24 mouse cellular contexts compared by ENCODE assay signal in the genomic region with DNA sequence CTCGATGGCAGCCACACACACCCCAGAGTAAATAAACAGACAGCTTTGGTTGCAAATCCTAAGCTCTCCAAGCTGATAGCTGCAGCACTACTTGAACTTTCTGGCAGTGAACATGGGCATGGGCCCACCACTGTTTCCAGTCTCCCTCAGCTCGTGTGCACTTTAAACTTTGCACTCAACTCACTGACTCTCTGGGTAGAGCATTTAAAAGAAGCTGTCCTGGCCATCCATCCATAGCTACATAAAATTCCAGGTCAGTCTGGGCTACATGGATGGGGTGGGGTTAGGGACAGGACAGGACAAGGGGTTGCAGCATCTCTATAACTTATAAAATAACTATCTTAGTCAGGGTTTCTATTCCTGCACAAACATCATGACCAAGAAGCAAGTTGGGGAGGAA. TPM values are rescaled to one million over a fixed set of nuclear protein-coding genes. Genes with fewer than 3 reads are reported as not detected.
DNase-seq lines count a peak whose midpoint lies in the region; ATAC-seq and TF ChIP-seq lines count a peak whose summit lies in the region.
"Not testable (repeated sequence)": the region's sequence is repeated elsewhere in the genome, so short reads cannot be mapped to it uniquely, and the experiment has no call there.
"Had no signal": no experiment of that assay in that cellular context is flagged by ENCODE, and none has a peak within 500 bp of the region (broad histone marks: within the 10 kb centered on the region; RNA-seq: fewer than 3 reads in every experiment).

No protein-coding gene starts in this region.

- ATAC-seq in heart, embryonic 12.5 days (ENCODE audit: insufficient number of reproducible peaks, low FRiP score); kidney, embryonic 15.5 days (replicated peaks; ENCODE audit: low FRiP score); limb, embryonic 13.5 days (ENCODE audit: low FRiP score, low read depth); liver, embryonic 15.5 days (ENCODE audit: insufficient read depth); midbrain, embryonic 12.5 days (ENCODE audit: low FRiP score, low read depth): not testable (repeated sequence)

- TF ChIP-seq CTCF in E14TG2a.4 (conservative IDR thresholded peaks at IDR 0.05; ENCODE audit: low read length): not testable (repeated sequence)

- peak overlapping the region; percentile 89 for H3K4me3 ChIP-seq in E14TG2a.4 (replicated peaks; ENCODE audit: low read length)
- H3K4me3 ChIP-seq in forebrain, embryonic 10.5 days: peak overlapping the region; percentile 67; the same call in 1 of the 2 replicates
- not testable (repeated sequence) for H3K4me3 ChIP-seq in heart, embryonic 12.5 days; kidney, embryonic 15.5 days (replicated peaks); limb, embryonic 13.5 days; midbrain, embryonic 12.5 days
- H3K4me3 ChIP-seq in liver, embryonic 15.5 days (replicated peaks): peak overlapping the region; percentile 80

- H3K27ac ChIP-seq in forebrain, embryonic 10.5 days; heart, embryonic 12.5 days (ENCODE audit: poor library complexity, severe bottlenecking); kidney, embryonic 15.5 days; limb, embryonic 13.5 days; liver, embryonic 15.5 days (replicated peaks); midbrain, embryonic 12.5 days (replicated peaks): not testable (repeated sequence)

- not testable (repeated sequence) for H3K27me3 ChIP-seq in E14TG2a.4 (ENCODE audit: insufficient read depth, low read length); forebrain, embryonic 10.5 days (ENCODE audit: poor library complexity, severe bottlenecking); heart, embryonic 12.5 days (replicated peaks); kidney, embryonic 15.5 days; limb, embryonic 13.5 days; liver, embryonic 15.5 days; midbrain, embryonic 12.5 days

- WGBS in forebrain, embryonic 10.5 days: 88% methylated on average over 2 of the region's 2 CpGs
- WGBS in heart, embryonic 12.5 days: 27% methylated on average over 2 of the region's 2 CpGs
- WGBS in kidney, embryonic 15.5 days: 70% methylated on average over 2 of the region's 2 CpGs
- WGBS in limb, embryonic 13.5 days: 53% methylated on average over 2 of the region's 2 CpGs
- WGBS in liver, embryonic 15.5 days (ENCODE audit: insufficient replicate concordance): 32% methylated on average over 2 of the region's 2 CpGs
- WGBS in midbrain, embryonic 12.5 days: 75% methylated on average over 2 of the region's 2 CpGs

- peak overlapping the region; percentile 75 for H3K4me2 ChIP-seq in heart, embryonic 12.5 days
- peak overlapping the region; percentile 63; the same call in 1 of the 2 replicates for H3K4me2 ChIP-seq in kidney, embryonic 15.5 days
- H3K4me2 ChIP-seq in limb, embryonic 13.5 days (replicated peaks): peak overlapping the region; percentile 72
- peak overlapping the region; percentile 80 for H3K4me2 ChIP-seq in liver, embryonic 15.5 days
- H3K4me2 ChIP-seq in midbrain, embryonic 12.5 days (replicated peaks): peak overlapping the region; percentile 22

- H3K4me1 ChIP-seq in E14TG2a.4 (replicated peaks; ENCODE audit: low read depth, low read length): peaks cover 65% of the 10 kb centered on the region
- H3K4me1 ChIP-seq in forebrain, embryonic 10.5 days: peaks cover 21% of the 10 kb centered on the region
- peaks cover 20% of the 10 kb centered on the region for H3K4me1 ChIP-seq in heart, embryonic 12.5 days (replicated peaks)
- H3K4me1 ChIP-seq in kidney, embryonic 15.5 days: peaks cover 18% of the 10 kb centered on the region
- peaks cover 22% of the 10 kb centered on the region for H3K4me1 ChIP-seq in limb, embryonic 13.5 days
- H3K4me1 ChIP-seq in liver, embryonic 15.5 days (replicated peaks): peaks cover 32% of the 10 kb centered on the region
- H3K4me1 ChIP-seq in midbrain, embryonic 12.5 days: peaks cover 19% of the 10 kb centered on the region

- DNase-seq in forebrain, embryonic 10.5 days (ENCODE audit: extremely low spot score, low spot score): not testable (repeated sequence)

- not testable (repeated sequence) for H3K9ac ChIP-seq in heart, embryonic 12.5 days; kidney, embryonic 15.5 days; limb, embryonic 13.5 days; midbrain, embryonic 12.5 days (replicated peaks)
- 0 out of 2 replicates have a peak overlapping the region, but pooled peaks have one; percentile 18 for H3K9ac ChIP-seq in liver, embryonic 15.5 days

- not testable (repeated sequence) for H3K9me3 ChIP-seq in E14TG2a.4 (ENCODE audit: low read length); forebrain, embryonic 10.5 days; heart, embryonic 12.5 days (replicated peaks); kidney, embryonic 15.5 days (replicated peaks); limb, embryonic 13.5 days; liver, embryonic 15.5 days (replicated peaks); midbrain, embryonic 12.5 days

- peaks cover 55% of the 10 kb centered on the region for H3K36me3 ChIP-seq in E14TG2a.4 (ENCODE audit: insufficient read depth, low read length)
- H3K36me3 ChIP-seq in forebrain, embryonic 10.5 days (replicated peaks): peaks cover 43% of the 10 kb centered on the region
- peaks cover 34% of the 10 kb centered on the region for H3K36me3 ChIP-seq in heart, embryonic 12.5 days
- H3K36me3 ChIP-seq in kidney, embryonic 15.5 days: peaks cover 31% of the 10 kb centered on the region
- H3K36me3 ChIP-seq in limb, embryonic 13.5 days: peaks cover 31% of the 10 kb centered on the region
- peaks cover 50% of the 10 kb centered on the region for H3K36me3 ChIP-seq in liver, embryonic 15.5 days (replicated peaks)
- H3K36me3 ChIP-seq in midbrain, embryonic 12.5 days: peaks cover 23% of the 10 kb centered on the region

RNA-seq across cellular contexts. Expression of a gene that starts 2.7 kb away (rescaled TPM):
- polyA plus RNA-seq in forebrain, embryonic 10.5 days (2016; fragmentation: Nextera tagmentation; extraction: Ambion mirVana): 6.6 and 8.1 TPM in 2 replicates
- 3.5 and 5.5 TPM in 2 replicates for polyA plus RNA-seq in heart, embryonic 12.5 days (2016; fragmentation: Nextera tagmentation; extraction: Ambion mirVana)
- polyA plus RNA-seq in kidney, embryonic 15.5 days (2015; fragmentation: Nextera tagmentation; extraction: Ambion mirVana): 8.2 and 9.1 TPM in 2 replicates
- 8.1 and 10.0 TPM in 2 replicates for polyA plus RNA-seq in limb, embryonic 13.5 days (2015; fragmentation: Nextera tagmentation; extraction: Ambion mirVana)
- polyA plus RNA-seq in liver, embryonic 15.5 days (2015; fragmentation: Nextera tagmentation; extraction: Ambion mirVana): 7.5 and 8.3 TPM in 2 replicates
- polyA plus RNA-seq in midbrain, embryonic 12.5 days (2016; fragmentation: Nextera tagmentation; extraction: Ambion mirVana): 3.8 and 4.4 TPM in 2 replicates

RNA-seq across cellular contexts. Expression of a gene that starts 14.2 kb away (rescaled TPM):
- not detected in 2 replicates for polyA plus RNA-seq in forebrain, embryonic 10.5 days (2016; fragmentation: Nextera tagmentation; extraction: Ambion mirVana)
- polyA plus RNA-seq in heart, embryonic 12.5 days (2016; fragmentation: Nextera tagmentation; extraction: Ambion mirVana): not detected in 2 replicates
- polyA plus RNA-seq in kidney, embryonic 15.5 days (2015; fragmentation: Nextera tagmentation; extraction: Ambion mirVana): not detected in 2 replicates
- polyA plus RNA-seq in limb, embryonic 13.5 days (2015; fragmentation: Nextera tagmentation; extraction: Ambion mirVana): not detected in 2 replicates
- not detected in 2 replicates for polyA plus RNA-seq in liver, embryonic 15.5 days (2015; fragmentation: Nextera tagmentation; extraction: Ambion mirVana)
- not detected in 2 replicates for polyA plus RNA-seq in midbrain, embryonic 12.5 days (2016; fragmentation: Nextera tagmentation; extraction: Ambion mirVana)
- polyA plus RNA-seq: C2C12; cerebellum, adult 2 months; cortical plate, adult 2 months; forebrain, embryonic 11.5 days; G1E; gonadal fat pad, adult 2 months; heart, postnatal 0 days; hindbrain, embryonic 13.5 days; intestine, embryonic 16.5 days; kidney, embryonic 16.5 days; limb, embryonic 10.5 days; liver, adult 2 months; lung, postnatal 0 days; midbrain, embryonic 15.5 days; neural tube, embryonic 11.5 days; stomach, embryonic 16.5 days; urinary bladder, adult 2 months had no signal

RNA-seq across cellular contexts. Expression of a gene that starts 17.1 kb away (rescaled TPM):
- polyA plus RNA-seq in forebrain, embryonic 10.5 days (2016; fragmentation: Nextera tagmentation; extraction: Ambion mirVana): 0.19 and 0.39 TPM in 2 replicates
- 0.24 and 0.29 TPM in 2 replicates for polyA plus RNA-seq in heart, embryonic 12.5 days (2016; fragmentation: Nextera tagmentation; extraction: Ambion mirVana)
- polyA plus RNA-seq in kidney, embryonic 15.5 days (2015; fragmentation: Nextera tagmentation; extraction: Ambion mirVana): 0.19 TPM in 1 of 2 replicates, not detected in the other
- polyA plus RNA-seq in limb, embryonic 13.5 days (2015; fragmentation: Nextera tagmentation; extraction: Ambion mirVana): 0.27 and 0.55 TPM in 2 replicates
- polyA plus RNA-seq in liver, embryonic 15.5 days (2015; fragmentation: Nextera tagmentation; extraction: Ambion mirVana): 0.35 and 0.38 TPM in 2 replicates
- polyA plus RNA-seq in midbrain, embryonic 12.5 days (2016; fragmentation: Nextera tagmentation; extraction: Ambion mirVana): 0.23 and 0.38 TPM in 2 replicates
- polyA plus RNA-seq: C2C12; gonadal fat pad, adult 2 months; heart, postnatal 0 days; intestine, embryonic 16.5 days; neural tube, embryonic 11.5 days had no signal

RNA-seq across cellular contexts. Expression of a gene that starts 21.4 kb away (rescaled TPM):
- 85.9 and 90.8 TPM in 2 replicates for polyA plus RNA-seq in forebrain, embryonic 10.5 days (2016; fragmentation: Nextera tagmentation; extraction: Ambion mirVana)
- 36.8 and 39.0 TPM in 2 replicates for polyA plus RNA-seq in heart, embryonic 12.5 days (2016; fragmentation: Nextera tagmentation; extraction: Ambion mirVana)
- polyA plus RNA-seq in kidney, embryonic 15.5 days (2015; fragmentation: Nextera tagmentation; extraction: Ambion mirVana): 47.6 and 60.0 TPM in 2 replicates
- polyA plus RNA-seq in limb, embryonic 13.5 days (2015; fragmentation: Nextera tagmentation; extraction: Ambion mirVana): 59.6 and 65.4 TPM in 2 replicates
- 18.7 and 20.4 TPM in 2 replicates for polyA plus RNA-seq in liver, embryonic 15.5 days (2015; fragmentation: Nextera tagmentation; extraction: Ambion mirVana)
- 64.6 and 66.2 TPM in 2 replicates for polyA plus RNA-seq in midbrain, embryonic 12.5 days (2016; fragmentation: Nextera tagmentation; extraction: Ambion mirVana)

RNA-seq across cellular contexts. Expression of a gene that starts 27.9 kb away (rescaled TPM):
- polyA plus RNA-seq in forebrain, embryonic 10.5 days (2016; fragmentation: Nextera tagmentation; extraction: Ambion mirVana): 14.1 TPM in 2 replicates
- 29.4 and 32.5 TPM in 2 replicates for polyA plus RNA-seq in heart, embryonic 12.5 days (2016; fragmentation: Nextera tagmentation; extraction: Ambion mirVana)
- polyA plus RNA-seq in kidney, embryonic 15.5 days (2015; fragmentation: Nextera tagmentation; extraction: Ambion mirVana): 28.3 and 35.9 TPM in 2 replicates
- polyA plus RNA-seq in limb, embryonic 13.5 days (2015; fragmentation: Nextera tagmentation; extraction: Ambion mirVana): 27.4 and 28.4 TPM in 2 replicates
- 33.3 and 35.7 TPM in 2 replicates for polyA plus RNA-seq in liver, embryonic 15.5 days (2015; fragmentation: Nextera tagmentation; extraction: Ambion mirVana)
- polyA plus RNA-seq in midbrain, embryonic 12.5 days (2016; fragmentation: Nextera tagmentation; extraction: Ambion mirVana): 19.1 and 21.9 TPM in 2 replicates

Comparison
In these comparisons a context has a peak if more than half of its experiments do, and no peak if none do; other contexts are left out.
1. H3K4me2 ChIP-seq: peak in every context shown above with its lines; median percentile 80 in liver, embryonic 15.5 days; 75 in heart, embryonic 12.5 days; 72 in limb, embryonic 13.5 days; 63 in kidney, embryonic 15.5 days; 22 in midbrain, embryonic 12.5 days.